Mouse (Mus musculus): ENCODE data around the gene Ift172. TPM values are rescaled to one million over a fixed set of nuclear protein-coding genes. Genes with fewer than 3 reads are reported as not detected.
"Not testable (repeated sequence)": the region's sequence is repeated elsewhere in the genome, so short reads cannot be mapped to it uniquely, and the experiment has no call there.

The Ift172 gene
- total RNA-seq, 2 experiments from 2014 or later = 72.9 to 81.8 TPM

GRCm38 (mm10) chr5:31219474-31219873, 71.4 kb downstream of the Ift172 start:
- DNase-seq (ENCODE audit: extremely low spot score in 1 of 2, low spot score in 1 of 2) = no peak

GRCm38 (mm10) chr5:31219070-31219469, 71.8 kb downstream of the Ift172 start:
- DNase-seq (ENCODE audit: extremely low spot score in 1 of 2, low spot score in 1 of 2) = no peak

GRCm38 (mm10) chr5:31218294-31218693, 72.6 kb downstream of the Ift172 start:
- no peak for DNase-seq (ENCODE audit: extremely low spot score in 1 of 2, low spot score in 1 of 2)

DNA sequence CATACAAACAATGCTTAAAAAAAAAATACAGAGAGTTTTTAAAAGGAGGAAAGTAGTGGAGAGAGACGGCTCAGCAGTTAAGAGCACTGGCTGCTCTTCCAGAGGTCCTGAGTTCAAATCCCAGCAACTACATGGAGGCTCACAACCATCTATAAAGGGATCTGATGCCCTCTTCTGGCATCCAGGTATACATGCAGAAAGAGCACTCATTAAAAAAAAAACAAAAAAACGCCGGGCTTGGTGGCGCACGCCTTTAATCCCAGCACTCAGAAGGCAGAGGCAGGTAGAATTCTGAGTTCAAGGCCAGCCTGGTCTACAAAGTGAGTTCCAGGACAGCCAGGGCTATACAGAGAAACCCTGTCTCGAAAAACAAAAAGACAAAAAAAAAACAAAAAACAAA, 74.4 kb downstream of the Ift172 start:
- not testable (repeated sequence) for DNase-seq (ENCODE audit: extremely low spot score in 1 of 2, low spot score in 1 of 2)

DNA sequence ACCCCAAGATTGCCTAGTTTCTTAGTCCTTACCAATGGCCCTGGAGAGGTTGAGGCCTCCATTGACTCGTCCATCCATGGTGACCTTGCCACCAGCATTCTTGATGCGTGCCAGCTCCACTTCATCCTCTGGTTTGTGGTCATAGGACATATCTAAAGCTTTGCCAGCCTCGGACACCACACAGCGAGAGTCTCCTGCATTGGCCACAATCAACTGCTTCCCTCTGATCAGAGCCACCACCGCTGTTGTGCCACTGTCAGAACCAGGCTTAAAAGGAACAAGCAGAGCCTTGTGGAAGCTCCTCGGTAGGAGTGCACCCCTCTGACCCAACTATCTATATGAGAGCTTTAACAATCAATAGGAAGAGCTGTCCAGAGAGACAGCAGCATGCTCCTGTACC, 86.5 kb downstream of the Ift172 start:
- no peak for DNase-seq (ENCODE audit: extremely low spot score in 1 of 2, low spot score in 1 of 2)

- DNase-seq (ENCODE audit: extremely low spot score in 1 of 2, low spot score in 1 of 2) = no peak
Observed at GRCm38 (mm10) chr5:31203866-31204265, 87.0 kb downstream of the Ift172 start.

Other genes starting within 250 kb of the Ift172 start
- gene Atraid, start 242.8 kb downstream of the Ift172 start, total RNA-seq (2021) = 10 to 100 TPM; 69.4 to 78.9 TPM
- gene Slc5a6, start 242.2 kb downstream of the Ift172 start, total RNA-seq (2021) = 10 to 100 TPM; 14.2 to 15.3 TPM
- 10 to 100 TPM; 16.9 to 18.0 TPM for gene Cad, start 236.3 kb downstream of the Ift172 start, total RNA-seq (2021)
- gene Dnajc5g, start 184.8 kb downstream of the Ift172 start, total RNA-seq (2021) = not detected
- gene Slc30a3, start 182.9 kb downstream of the Ift172 start, total RNA-seq (2021) = 10 to 100 TPM; 78.9 to 86.5 TPM
- gene Trim54, start 174.4 kb downstream of the Ift172 start, total RNA-seq (2021) = not detected
- not detected for gene Ucn, start 152.3 kb downstream of the Ift172 start, total RNA-seq (2021)
- gene Mpv17, start 136.9 kb downstream of the Ift172 start, total RNA-seq (2021) = 10 to 100 TPM; 55.0 to 59.0 TPM
- 1 to 10 TPM; 1.6 to 2.8 TPM for gene Gm29609, start 111.2 kb downstream of the Ift172 start, total RNA-seq (2021)
- gene Gtf3c2, start 111.0 kb downstream of the Ift172 start, total RNA-seq (2021) = 10 to 100 TPM; 50.8 to 77.4 TPM
- 10 to 100 TPM; 76.8 to 83.9 TPM for gene Snx17, start 97.9 kb downstream of the Ift172 start, total RNA-seq (2021)
- 10 to 100 TPM; 46.8 to 56.7 TPM for gene Eif2b4, start 97.7 kb downstream of the Ift172 start, total RNA-seq (2021)
- 10 to 100 TPM; 25.7 to 31.5 TPM for gene Zfp513, start 88.8 kb downstream of the Ift172 start, total RNA-seq (2021)
- gene Ppm1g, start 70.4 kb downstream of the Ift172 start, total RNA-seq (2021) = 10 to 100 TPM; 77.0 to 77.2 TPM
- 10 to 100 TPM; 83.5 to 88.5 TPM for gene Nrbp1, start 50.3 kb downstream of the Ift172 start, total RNA-seq (2021)
- not detected for gene Gm9970, start 49.9 kb downstream of the Ift172 start, total RNA-seq (2021)
- 1 to 10 TPM; 2.0 to 3.1 TPM for gene Krtcap3, start 39.4 kb downstream of the Ift172 start, total RNA-seq (2021)
- gene Fndc4, start 5.0 kb upstream of the Ift172 start, total RNA-seq (2021) = 100 to 1,000 TPM; 172 to 175 TPM
- under 1 TPM in 1 of 2 experiments, not detected in 1; 0.31 TPM for gene Gckr, start 6.3 kb upstream of the Ift172 start, total RNA-seq (2021)
- 10 to 100 TPM; 43.5 to 43.9 TPM for gene Zfp512, start 161.3 kb upstream of the Ift172 start, total RNA-seq (2021)
- gene 4930548H24Rik, start 194.6 kb upstream of the Ift172 start, total RNA-seq (2021) = under 1 TPM in 1 of 2 experiments, not detected in 1; 0.21 TPM
- gene Gpn1, start 203.6 kb upstream of the Ift172 start, total RNA-seq (2021) = 10 to 100 TPM; 31.8 to 34.1 TPM
- 10 to 100 TPM; 49.3 to 50.1 TPM for gene Slc4a1ap, start 235.9 kb upstream of the Ift172 start, total RNA-seq (2021)
- 10 to 100 TPM; 17.4 to 18.3 TPM for gene Supt7l, start 236.7 kb upstream of the Ift172 start, total RNA-seq (2021)

All from layer of hippocampus, postnatal 25 days (tissue).